Mouse (Mus musculus): Measurements from ENCODE around the gene Dcakd. TPM values are rescaled to one million over a fixed set of nuclear protein-coding genes. Genes with fewer than 3 reads are reported as not detected.

Gene Dcakd
- total RNA-seq, 2 experiments from 2014 or later = 117 to 118 TPM

- no peak for DNase-seq (ENCODE audit: low spot score in 2 of 2)
These were observed 22.0 kb upstream of the Dcakd start for GRCm38 (mm10) chr11:103050153-103050552.

GRCm38 (mm10) chr11:103049611-103050010, 21.5 kb upstream of the Dcakd start:
- no peak for DNase-seq (ENCODE audit: low spot score in 2 of 2)

- DNase-seq (ENCODE audit: low spot score in 2 of 2) = no peak
These were observed 18.2 kb upstream of the Dcakd start for GRCm38 (mm10) chr11:103046286-103046685.

GRCm38 (mm10) chr11:103043982-103044381, 15.8 kb upstream of the Dcakd start:
- DNase-seq (ENCODE audit: low spot score in 2 of 2) = no peak

- no peak for DNase-seq (ENCODE audit: low spot score in 2 of 2)
These were observed 14.7 kb upstream of the Dcakd start for GRCm38 (mm10) chr11:103042828-103043227.

- DNase-seq (ENCODE audit: low spot score in 2 of 2) = no peak
These were observed 9.9 kb upstream of the Dcakd start for GRCm38 (mm10) chr11:103038037-103038436.

GRCm38 (mm10) chr11:103036881-103037465, 8.8 kb upstream of the Dcakd start:
- DNase-seq (ENCODE audit: low spot score in 2 of 2) = no peak

GRCm38 (mm10) chr11:103035007-103035406, 6.9 kb upstream of the Dcakd start:
- DNase-seq (ENCODE audit: low spot score in 2 of 2) = no peak

GRCm38 (mm10) chr11:103033030-103033429, 4.9 kb upstream of the Dcakd start:
- DNase-seq (ENCODE audit: low spot score in 2 of 2) = peak; percentile 51 to 54

- no peak for DNase-seq (ENCODE audit: low spot score in 2 of 2)
These were observed 460 bp downstream of the Dcakd start for GRCm38 (mm10) chr11:103027570-103028175.

GRCm38 (mm10) chr11:103026901-103027300, 1.2 kb downstream of the Dcakd start:
- no peak for DNase-seq (ENCODE audit: low spot score in 2 of 2)

- DNase-seq (ENCODE audit: low spot score in 2 of 2) = no peak
These were observed 4.2 kb downstream of the Dcakd start for GRCm38 (mm10) chr11:103023974-103024373.

- DNase-seq (ENCODE audit: low spot score in 2 of 2) = no peak
These were observed 7.3 kb downstream of the Dcakd start for GRCm38 (mm10) chr11:103020713-103021335.

GRCm38 (mm10) chr11:103019325-103019724, 8.8 kb downstream of the Dcakd start:
- DNase-seq (ENCODE audit: low spot score in 2 of 2) = no peak

- no peak for DNase-seq (ENCODE audit: low spot score in 2 of 2)
These were observed 9.3 kb downstream of the Dcakd start for GRCm38 (mm10) chr11:103018860-103019259.

- no peak for DNase-seq (ENCODE audit: low spot score in 2 of 2)
These were observed 10.5 kb downstream of the Dcakd start for GRCm38 (mm10) chr11:103017661-103018060.

- DNase-seq (ENCODE audit: low spot score in 2 of 2) = peak; percentile 99
These were observed 11.2 kb downstream of the Dcakd start for GRCm38 (mm10) chr11:103016930-103017329.

- no peak for DNase-seq (ENCODE audit: low spot score in 2 of 2)
These were observed 12.0 kb downstream of the Dcakd start for GRCm38 (mm10) chr11:103015881-103016825.

- DNase-seq (ENCODE audit: low spot score in 2 of 2) = no peak
These were observed 17.0 kb downstream of the Dcakd start for GRCm38 (mm10) chr11:103011206-103011497.

GRCm38 (mm10) chr11:103010454-103011205, 17.5 kb downstream of the Dcakd start:
- DNase-seq (ENCODE audit: low spot score in 2 of 2) = no peak

GRCm38 (mm10) chr11:103009208-103009607, 18.9 kb downstream of the Dcakd start:
- peak; percentile 59 to 65 for DNase-seq (ENCODE audit: low spot score in 2 of 2)
